Mouse (Mus musculus): ENCODE measurements at regions not wholly inside any gene's neighbourhood (a gene's known extent, or its start where the extent isn't known, plus 50 kb on each side); places are given as distances from the start of the nearest gene placed in this dataset.

- TF ChIP-seq CTCF (conservative IDR thresholded peaks at IDR 0.05; ENCODE audit: low read length) (no peak), POU5F1 (IDR thresholded peaks at IDR 0.05; ENCODE audit: borderline replicate concordance, low read length) (no peak)
Measured at GRCm38 (mm10) chr4:39765586-39765985, 315.5 kb downstream of the 1700009N14Rik start.
